Mouse (Mus musculus) stomach, postnatal 0 days (tissue): Measurements from ENCODE around the gene 1110017D15Rik.

ENCODE experiments used
- CTCF ChIP-seq: IDR thresholded peaks from 2 replicates; pipeline ENCODE4 v1.5.1; 2016; ENCODE audit warnings: antibody characterized with exemption, low read depth, mild to moderate bottlenecking, moderate library complexity
- EP300 ChIP-seq: optimal IDR thresholded peaks from 2 replicates; pipeline ENCODE3; 2016; ENCODE audit warnings: antibody characterized with exemption

- TF ChIP-seq CTCF (no peak), EP300 (no peak)
These were observed 37.7 kb downstream of the 1110017D15Rik start for GRCm38 (mm10) chr4:41479456-41479804.
